Mouse (Mus musculus): ENCODE data around the gene Tenm4. TPM values are rescaled to one million over a fixed set of nuclear protein-coding genes. Genes with fewer than 3 reads are reported as not detected.

The Tenm4 gene
- polyA plus RNA-seq (2014; fragmentation: Nextera tagmentation; extraction: Ambion mirVana): 6.9 and 7.3 TPM in 2 replicates

DNA sequence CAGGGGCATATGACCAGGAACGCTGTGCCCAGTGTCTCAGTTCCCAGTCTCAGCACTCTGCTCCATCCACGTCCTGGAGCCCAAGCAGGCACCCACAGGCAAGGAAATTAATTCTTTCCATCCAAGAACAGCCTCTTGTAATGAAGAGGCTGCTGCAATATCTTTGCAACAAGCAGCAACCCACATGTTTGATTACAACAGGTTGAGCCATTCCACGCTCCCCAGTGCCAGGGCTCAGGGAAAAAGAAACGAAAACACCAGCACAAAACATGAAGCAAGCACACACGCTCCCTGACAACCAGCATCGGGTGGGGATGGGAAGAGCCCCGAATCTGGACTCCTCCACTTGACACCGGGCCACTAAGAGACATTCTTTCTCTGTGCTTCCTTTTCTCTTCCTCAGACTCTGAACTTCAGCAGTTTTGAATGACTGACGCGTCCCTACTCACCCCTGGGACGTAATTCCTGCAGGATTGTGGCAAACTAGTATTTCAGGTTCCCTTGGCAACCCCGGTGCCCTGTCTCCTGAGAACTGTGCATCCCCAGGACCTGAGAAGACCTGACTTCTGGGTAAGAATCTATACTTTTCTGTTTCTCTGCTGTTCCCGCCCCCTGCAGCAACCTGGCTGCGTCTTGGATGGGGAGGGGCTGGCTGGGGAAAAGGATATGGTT lies at the start of gene Tenm4:
TSS of gene Tenm4 (plus strand) at position 323 of the 672 bp plus-strand sequence.
- H3K4me1 ChIP-seq (replicated peaks; ENCODE audit: control insufficient read depth, insufficient read depth, low read length): no peaks in the 10 kb centered on the region
- DNase-seq (ENCODE audit: low spot score) (no peak), ATAC-seq (replicated peaks; ENCODE audit: low FRiP score) (no peak)
- WGBS: 36% methylated on average over 14 of the region's 14 CpGs
- H3K27me3 ChIP-seq (replicated peaks; ENCODE audit: control insufficient read depth, insufficient read depth, low read length): no peaks in the 10 kb centered on the region
- H3K9me3 ChIP-seq (ENCODE audit: control insufficient read depth, low read length): no peaks in the 10 kb centered on the region
- H3K9ac ChIP-seq (ENCODE audit: low read depth, low read length): no peak within 1 kb of the TSS
- no peak within 1 kb of the TSS for H3K4me3 ChIP-seq (ENCODE audit: low read depth, low read length)
- no peak within 1 kb of the TSS for H3K4me2 ChIP-seq
- no peaks in the 10 kb centered on the region for H3K36me3 ChIP-seq (ENCODE audit: control insufficient read depth, insufficient read depth, low read length)
- no peak within 1 kb of the TSS for H3K27ac ChIP-seq (ENCODE audit: low read depth, low read length)

DNA sequence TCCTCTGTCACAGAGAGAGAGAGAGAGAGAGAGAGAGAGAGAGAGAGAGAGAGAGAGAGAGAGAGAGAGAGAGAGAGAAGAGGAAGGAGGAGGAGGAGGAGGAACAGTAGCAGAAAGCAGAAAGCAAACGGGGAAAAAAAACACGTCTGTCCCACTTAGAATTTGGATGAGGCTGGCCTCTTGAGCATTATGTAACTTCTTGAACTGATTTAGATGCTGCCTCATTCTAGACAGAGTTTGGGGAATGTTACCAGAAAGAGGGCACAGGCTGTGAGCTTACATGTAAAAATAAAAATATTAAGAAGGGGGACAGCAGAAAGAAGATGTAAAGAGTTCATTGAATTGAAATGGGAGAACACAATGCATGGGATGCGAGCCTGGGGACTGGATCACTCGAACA lies 40.3 kb upstream of the Tenm4 start:
- Histone ChIP-seq H3K4me3 (ENCODE audit: low read depth, low read length) (no peak overlapping the region), H3K36me3 (ENCODE audit: control insufficient read depth, insufficient read depth, low read length) (no peaks in the 10 kb centered on the region), H3K4me1 (replicated peaks; ENCODE audit: control insufficient read depth, insufficient read depth, low read length) (no peaks in the 10 kb centered on the region), H3K9me3 (ENCODE audit: control insufficient read depth, low read length) (no peaks in the 10 kb centered on the region), H3K9ac (ENCODE audit: low read depth, low read length) (no peak overlapping the region), H3K27me3 (replicated peaks; ENCODE audit: control insufficient read depth, insufficient read depth, low read length) (no peaks in the 10 kb centered on the region), H3K4me2 (no peak overlapping the region), H3K27ac (ENCODE audit: low read depth, low read length) (no peak overlapping the region)
- no peak for ATAC-seq (replicated peaks; ENCODE audit: low FRiP score)
- 39% methylated on average over 4 of the region's 4 CpGs for WGBS
- DNase-seq (ENCODE audit: low spot score): no peak

DNA sequence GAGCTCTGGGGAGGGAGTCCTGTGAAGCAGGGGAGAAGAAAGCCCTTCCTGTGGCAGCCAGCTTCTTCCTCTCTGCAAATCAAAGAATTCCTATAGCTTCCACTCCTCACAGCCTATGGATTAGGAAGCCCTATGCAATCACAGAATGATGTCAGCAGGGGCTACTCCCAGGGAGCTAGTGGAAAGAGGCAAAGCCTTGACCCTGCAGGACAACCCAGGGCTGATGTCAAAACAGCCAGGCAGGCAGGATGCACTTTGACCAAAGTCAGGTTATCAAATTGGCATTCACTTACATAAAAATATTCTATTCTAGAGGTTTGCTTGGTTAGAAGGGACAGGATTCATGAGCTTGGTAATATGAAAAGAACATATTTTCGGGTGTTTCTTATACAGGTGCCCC lies 39.9 kb upstream of the Tenm4 start:
- H3K4me3 ChIP-seq (ENCODE audit: low read depth, low read length): no peak overlapping the region
- 68% methylated on average over 1 of the region's 1 CpGs for WGBS
- no peaks in the 10 kb centered on the region for H3K9me3 ChIP-seq (ENCODE audit: control insufficient read depth, low read length)
- no peaks in the 10 kb centered on the region for H3K27me3 ChIP-seq (replicated peaks; ENCODE audit: control insufficient read depth, insufficient read depth, low read length)
- no peaks in the 10 kb centered on the region for H3K36me3 ChIP-seq (ENCODE audit: control insufficient read depth, insufficient read depth, low read length)
- H3K27ac ChIP-seq (ENCODE audit: low read depth, low read length): no peak overlapping the region
- no peak for DNase-seq (ENCODE audit: low spot score)
- H3K4me2 ChIP-seq: no peak overlapping the region
- no peaks in the 10 kb centered on the region for H3K4me1 ChIP-seq (replicated peaks; ENCODE audit: control insufficient read depth, insufficient read depth, low read length)
- H3K9ac ChIP-seq (ENCODE audit: low read depth, low read length): no peak overlapping the region
- ATAC-seq (replicated peaks; ENCODE audit: low FRiP score): no peak

DNA sequence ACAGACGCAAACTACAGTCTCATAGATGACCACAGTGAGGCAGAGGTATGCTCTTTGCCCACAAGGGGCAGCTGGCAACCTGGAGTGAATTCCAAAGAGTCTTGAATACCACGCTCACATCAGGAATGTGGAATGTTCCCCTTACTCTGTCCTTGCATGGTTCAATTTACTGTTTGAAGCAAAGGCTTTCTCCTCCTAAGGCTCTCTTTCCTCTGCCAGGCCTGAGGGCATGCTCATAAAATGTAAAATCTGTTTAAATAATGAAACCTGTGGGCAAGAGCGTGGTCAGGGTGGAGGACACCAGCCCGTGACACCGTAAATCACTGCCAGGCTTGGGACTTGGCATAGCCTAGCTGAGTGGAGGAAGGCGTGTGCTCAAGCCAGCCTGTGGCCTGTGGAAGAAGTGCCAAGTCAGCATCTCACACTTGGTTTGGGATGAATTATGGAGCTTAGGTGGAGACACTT lies 34.5 kb upstream of the Tenm4 start:
- H3K36me3 ChIP-seq (ENCODE audit: control insufficient read depth, insufficient read depth, low read length): no peaks in the 10 kb centered on the region
- H3K27me3 ChIP-seq (replicated peaks; ENCODE audit: control insufficient read depth, insufficient read depth, low read length): no peaks in the 10 kb centered on the region
- 79% methylated on average over 6 of the region's 6 CpGs for WGBS
- no peak overlapping the region for H3K27ac ChIP-seq (ENCODE audit: low read depth, low read length)
- H3K4me1 ChIP-seq (replicated peaks; ENCODE audit: control insufficient read depth, insufficient read depth, low read length): no peaks in the 10 kb centered on the region
- H3K9me3 ChIP-seq (ENCODE audit: control insufficient read depth, low read length): no peaks in the 10 kb centered on the region
- H3K4me2 ChIP-seq: no peak overlapping the region
- H3K9ac ChIP-seq (ENCODE audit: low read depth, low read length): no peak overlapping the region
- ATAC-seq (replicated peaks; ENCODE audit: low FRiP score) (no peak), DNase-seq (ENCODE audit: low spot score) (no peak)
- H3K4me3 ChIP-seq (ENCODE audit: low read depth, low read length): no peak overlapping the region

DNA sequence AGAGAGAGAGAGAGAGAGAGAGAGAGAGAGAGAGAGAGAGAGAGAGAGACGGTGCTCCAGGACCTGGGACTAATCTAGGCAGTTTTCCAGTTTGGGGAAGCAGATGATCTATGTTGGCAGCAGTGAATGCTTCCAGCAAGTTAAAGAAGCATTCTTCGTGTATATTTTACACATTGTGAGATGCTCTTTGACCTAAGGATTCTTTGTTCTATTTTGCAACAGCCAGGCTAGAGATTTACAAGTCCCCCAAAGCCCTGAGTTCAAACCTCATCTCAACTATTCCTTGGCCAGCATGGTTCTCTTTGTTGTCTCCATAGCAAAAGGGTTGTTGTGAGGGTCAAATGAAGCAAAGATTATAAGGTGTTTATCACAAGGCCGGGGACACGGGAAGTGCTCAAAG lies 29.2 kb upstream of the Tenm4 start:
- H3K9me3 ChIP-seq (ENCODE audit: control insufficient read depth, low read length): no peaks in the 10 kb centered on the region
- H3K36me3 ChIP-seq (ENCODE audit: control insufficient read depth, insufficient read depth, low read length): no peaks in the 10 kb centered on the region
- no peaks in the 10 kb centered on the region for H3K4me1 ChIP-seq (replicated peaks; ENCODE audit: control insufficient read depth, insufficient read depth, low read length)
- H3K27ac ChIP-seq (ENCODE audit: low read depth, low read length): no peak overlapping the region
- H3K9ac ChIP-seq (ENCODE audit: low read depth, low read length): no peak overlapping the region
- ATAC-seq (replicated peaks; ENCODE audit: low FRiP score): no peak
- 75% methylated on average over 4 of the region's 4 CpGs for whole genome bisulfite sequencing
- H3K4me2 ChIP-seq: no peak overlapping the region
- DNase-seq (ENCODE audit: low spot score): no peak
- H3K27me3 ChIP-seq (replicated peaks; ENCODE audit: control insufficient read depth, insufficient read depth, low read length): no peaks in the 10 kb centered on the region
- H3K4me3 ChIP-seq (ENCODE audit: low read depth, low read length): no peak overlapping the region

DNA sequence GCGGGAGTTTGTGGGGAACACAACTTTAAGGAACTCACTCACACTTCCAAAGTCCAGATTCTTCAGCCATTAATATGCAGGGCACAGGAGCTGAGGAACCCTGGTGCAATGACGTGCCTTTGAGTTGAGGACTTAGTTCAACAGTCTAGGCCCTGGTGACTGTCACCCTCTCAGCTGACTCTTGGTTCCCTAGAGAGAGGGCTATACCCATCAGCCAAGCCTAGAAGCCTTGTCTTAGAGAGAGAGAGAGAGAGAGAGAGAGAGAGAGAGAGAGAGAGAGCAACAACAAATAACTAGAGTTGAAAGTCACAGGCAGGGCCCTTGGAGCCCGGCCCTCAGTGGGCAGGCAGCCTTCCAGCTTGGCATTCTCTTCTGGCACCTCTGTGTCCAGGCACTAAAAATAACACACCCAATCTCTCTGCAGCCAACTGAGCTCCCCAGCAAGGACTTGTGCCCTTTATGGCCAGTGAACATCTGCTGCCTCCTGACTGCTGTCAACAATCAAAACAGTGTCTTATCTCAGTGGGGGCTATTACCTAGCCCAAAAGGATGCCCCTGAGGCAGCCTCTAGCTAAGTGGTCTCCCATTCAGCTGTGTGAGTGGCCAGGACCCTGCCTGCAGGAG lies 28.0 kb upstream of the Tenm4 start:
- no peak overlapping the region for H3K27ac ChIP-seq (ENCODE audit: low read depth, low read length)

DNA sequence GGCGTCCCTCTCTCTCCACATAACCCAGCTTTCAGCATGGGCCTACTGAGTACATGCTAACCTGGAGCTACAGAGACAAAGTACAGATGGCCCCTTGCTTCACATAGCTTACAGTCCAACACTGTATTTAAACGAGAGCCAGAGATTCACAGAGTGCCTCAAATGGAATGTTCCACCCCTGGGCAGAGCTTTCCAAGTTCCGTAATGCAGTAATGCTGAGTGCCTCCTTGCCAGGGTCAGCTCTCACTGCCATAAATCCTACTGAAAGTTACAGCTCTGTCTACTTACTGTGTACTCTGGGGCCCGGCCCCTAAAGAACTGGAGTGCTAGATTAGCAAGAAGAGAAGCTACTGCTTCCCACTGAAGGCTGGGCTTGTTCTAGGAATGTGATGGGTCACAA lies 23.6 kb upstream of the Tenm4 start:
- Histone ChIP-seq H3K4me3 (ENCODE audit: low read depth, low read length) (no peak overlapping the region), H3K27ac (ENCODE audit: low read depth, low read length) (no peak overlapping the region), H3K4me1 (replicated peaks; ENCODE audit: control insufficient read depth, insufficient read depth, low read length) (no peaks in the 10 kb centered on the region), H3K9ac (ENCODE audit: low read depth, low read length) (no peak overlapping the region), H3K36me3 (ENCODE audit: control insufficient read depth, insufficient read depth, low read length) (no peaks in the 10 kb centered on the region), H3K9me3 (ENCODE audit: control insufficient read depth, low read length) (no peaks in the 10 kb centered on the region), H3K27me3 (replicated peaks; ENCODE audit: control insufficient read depth, insufficient read depth, low read length) (no peaks in the 10 kb centered on the region), H3K4me2 (no peak overlapping the region)
- no peak for ATAC-seq (replicated peaks; ENCODE audit: low FRiP score)
- 77% methylated on average over 4 of the region's 4 CpGs for WGBS
- DNase-seq (ENCODE audit: low spot score): no peak

More for the DNA sequence above, 28.0 kb upstream of the Tenm4 start:
- no peak overlapping the region for H3K9ac ChIP-seq (ENCODE audit: low read depth, low read length)
- H3K9me3 ChIP-seq (ENCODE audit: control insufficient read depth, low read length): no peaks in the 10 kb centered on the region
- no peak overlapping the region for H3K4me3 ChIP-seq (ENCODE audit: low read depth, low read length)
- no peaks in the 10 kb centered on the region for H3K27me3 ChIP-seq (replicated peaks; ENCODE audit: control insufficient read depth, insufficient read depth, low read length)
- 56% methylated on average over 3 of the region's 3 CpGs for WGBS
- H3K36me3 ChIP-seq (ENCODE audit: control insufficient read depth, insufficient read depth, low read length): no peaks in the 10 kb centered on the region
- DNase-seq (ENCODE audit: low spot score) (no peak), ATAC-seq (replicated peaks; ENCODE audit: low FRiP score) (no peak)
- H3K4me1 ChIP-seq (replicated peaks; ENCODE audit: control insufficient read depth, insufficient read depth, low read length): no peaks in the 10 kb centered on the region
- H3K4me2 ChIP-seq: no peak overlapping the region

DNA sequence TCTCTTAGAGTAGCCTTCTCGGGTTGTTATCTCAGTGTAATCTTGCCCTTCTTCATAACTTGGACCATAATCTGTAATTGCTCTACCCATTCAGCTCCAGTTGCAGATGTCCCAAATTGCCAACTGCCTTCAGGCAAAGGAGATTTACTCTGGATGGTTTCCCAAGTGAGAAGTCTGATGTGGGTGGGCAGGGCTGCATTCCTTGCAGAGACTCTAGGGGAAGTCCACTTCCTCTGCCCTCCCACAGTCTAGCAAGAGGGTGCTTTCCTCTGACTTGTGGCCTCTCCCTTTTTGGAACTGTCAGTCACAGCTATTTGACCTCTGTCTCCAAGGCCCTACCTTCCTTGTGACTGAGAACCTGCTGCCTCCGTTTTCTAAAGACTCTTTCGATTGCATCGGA lies 22.9 kb upstream of the Tenm4 start:
- no peaks in the 10 kb centered on the region for H3K36me3 ChIP-seq (ENCODE audit: control insufficient read depth, insufficient read depth, low read length)
- no peaks in the 10 kb centered on the region for H3K9me3 ChIP-seq (ENCODE audit: control insufficient read depth, low read length)
- ATAC-seq (replicated peaks; ENCODE audit: low FRiP score) (no peak), DNase-seq (ENCODE audit: low spot score) (no peak)
- no peaks in the 10 kb centered on the region for H3K4me1 ChIP-seq (replicated peaks; ENCODE audit: control insufficient read depth, insufficient read depth, low read length)
- WGBS: 68% methylated on average over 4 of the region's 4 CpGs
- no peaks in the 10 kb centered on the region for H3K27me3 ChIP-seq (replicated peaks; ENCODE audit: control insufficient read depth, insufficient read depth, low read length)
- no peak overlapping the region for H3K4me2 ChIP-seq
- no peak overlapping the region for H3K27ac ChIP-seq (ENCODE audit: low read depth, low read length)
- no peak overlapping the region for H3K9ac ChIP-seq (ENCODE audit: low read depth, low read length)
- H3K4me3 ChIP-seq (ENCODE audit: low read depth, low read length): no peak overlapping the region

DNA sequence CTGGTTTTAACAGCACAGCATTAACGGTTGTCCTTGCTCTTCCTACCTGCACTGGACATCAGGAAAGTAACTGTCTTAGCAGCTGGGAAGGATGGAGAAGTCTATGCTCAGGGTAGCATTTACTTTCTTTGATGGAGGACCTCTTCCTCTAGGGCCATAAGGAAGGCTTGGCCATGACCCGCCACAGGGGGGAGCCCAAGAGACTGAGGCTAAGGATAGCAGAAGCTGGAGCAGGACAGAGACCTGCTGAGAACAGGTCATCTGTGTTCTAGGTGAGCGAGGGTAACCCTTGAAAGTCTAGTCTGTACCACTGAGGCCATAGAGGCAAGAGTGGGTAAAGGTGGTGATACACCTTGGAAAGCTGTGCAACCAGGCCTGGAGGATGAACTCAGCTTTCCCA lies 19.8 kb upstream of the Tenm4 start:
- 0 out of 2 replicates have a peak, but pooled peaks have one; percentile 29 for ATAC-seq (replicated peaks; ENCODE audit: low FRiP score)
- Histone ChIP-seq H3K4me3 (ENCODE audit: low read depth, low read length) (no peak overlapping the region), H3K4me2 (no peak overlapping the region), H3K9ac (ENCODE audit: low read depth, low read length) (no peak overlapping the region), H3K9me3 (ENCODE audit: control insufficient read depth, low read length) (no peaks in the 10 kb centered on the region), H3K27me3 (replicated peaks; ENCODE audit: control insufficient read depth, insufficient read depth, low read length) (no peaks in the 10 kb centered on the region), H3K4me1 (replicated peaks; ENCODE audit: control insufficient read depth, insufficient read depth, low read length) (no peaks in the 10 kb centered on the region), H3K36me3 (ENCODE audit: control insufficient read depth, insufficient read depth, low read length) (no peaks in the 10 kb centered on the region), H3K27ac (ENCODE audit: low read depth, low read length) (no peak overlapping the region)
- WGBS: 47% methylated on average over 3 of the region's 3 CpGs
- no peak for DNase-seq (ENCODE audit: low spot score)

Measured in liver, embryonic 11.5 days (tissue).